Mouse (Mus musculus) ovary, postnatal 14 days (tissue): Measurements from ENCODE around the gene Aldh1a2.

Experiments
- DNase-seq: peaks from one replicate; pipeline ENCODE4 v3.0.0; 2022; ENCODE audit warnings: low spot score

Gene Aldh1a2

GRCm38 (mm10) chr9:71289810-71290209, 74.2 kb downstream of the Aldh1a2 start:
- DNase-seq, result no peak

GRCm38 (mm10) chr9:71290730-71291129, 75.1 kb downstream of the Aldh1a2 start:
- DNase-seq, result no peak

- no peak for DNase-seq
Observed at GRCm38 (mm10) chr9:71295501-71295900, 79.9 kb downstream of the Aldh1a2 start.

- DNase-seq, result no peak
Observed at GRCm38 (mm10) chr9:71303594-71303993, 88.0 kb downstream of the Aldh1a2 start.

GRCm38 (mm10) chr9:71307106-71307789, 91.7 kb downstream of the Aldh1a2 start:
- DNase-seq, result no peak

- DNase-seq, result no peak
Observed at GRCm38 (mm10) chr9:71315960-71316359, 100.4 kb downstream of the Aldh1a2 start.

- DNase-seq, result peak; percentile 56
Observed at GRCm38 (mm10) chr9:71317096-71317920, 101.7 kb downstream of the Aldh1a2 start.

- DNase-seq, result no peak
Observed at GRCm38 (mm10) chr9:71317921-71318241, 102.3 kb downstream of the Aldh1a2 start.

- DNase-seq, result no peak
Observed at GRCm38 (mm10) chr9:71319776-71320175, 104.2 kb downstream of the Aldh1a2 start.

- DNase-seq, result no peak
Observed at GRCm38 (mm10) chr9:71320246-71321155, 104.9 kb downstream of the Aldh1a2 start.

GRCm38 (mm10) chr9:71321436-71321835, 105.8 kb downstream of the Aldh1a2 start:
- no peak for DNase-seq

- no peak for DNase-seq
Observed at GRCm38 (mm10) chr9:71321871-71322270, 106.3 kb downstream of the Aldh1a2 start.

GRCm38 (mm10) chr9:71323303-71323952, 107.8 kb downstream of the Aldh1a2 start:
- DNase-seq, result no peak

GRCm38 (mm10) chr9:71324060-71324459, 108.5 kb downstream of the Aldh1a2 start:
- no peak for DNase-seq

- no peak for DNase-seq
Observed at GRCm38 (mm10) chr9:71326261-71326660, 110.7 kb downstream of the Aldh1a2 start.

GRCm38 (mm10) chr9:71331661-71332060, 116.1 kb downstream of the Aldh1a2 start:
- DNase-seq, result no peak

- no peak for DNase-seq
Observed at GRCm38 (mm10) chr9:71336674-71337073, 121.1 kb downstream of the Aldh1a2 start.

- no peak for DNase-seq
Observed at GRCm38 (mm10) chr9:71337425-71337824, 121.8 kb downstream of the Aldh1a2 start.

- no peak for DNase-seq
Observed at GRCm38 (mm10) chr9:71340116-71340515, 124.5 kb downstream of the Aldh1a2 start.
